20 mouse cellular contexts compared by ENCODE assay signal in the genomic region with DNA sequence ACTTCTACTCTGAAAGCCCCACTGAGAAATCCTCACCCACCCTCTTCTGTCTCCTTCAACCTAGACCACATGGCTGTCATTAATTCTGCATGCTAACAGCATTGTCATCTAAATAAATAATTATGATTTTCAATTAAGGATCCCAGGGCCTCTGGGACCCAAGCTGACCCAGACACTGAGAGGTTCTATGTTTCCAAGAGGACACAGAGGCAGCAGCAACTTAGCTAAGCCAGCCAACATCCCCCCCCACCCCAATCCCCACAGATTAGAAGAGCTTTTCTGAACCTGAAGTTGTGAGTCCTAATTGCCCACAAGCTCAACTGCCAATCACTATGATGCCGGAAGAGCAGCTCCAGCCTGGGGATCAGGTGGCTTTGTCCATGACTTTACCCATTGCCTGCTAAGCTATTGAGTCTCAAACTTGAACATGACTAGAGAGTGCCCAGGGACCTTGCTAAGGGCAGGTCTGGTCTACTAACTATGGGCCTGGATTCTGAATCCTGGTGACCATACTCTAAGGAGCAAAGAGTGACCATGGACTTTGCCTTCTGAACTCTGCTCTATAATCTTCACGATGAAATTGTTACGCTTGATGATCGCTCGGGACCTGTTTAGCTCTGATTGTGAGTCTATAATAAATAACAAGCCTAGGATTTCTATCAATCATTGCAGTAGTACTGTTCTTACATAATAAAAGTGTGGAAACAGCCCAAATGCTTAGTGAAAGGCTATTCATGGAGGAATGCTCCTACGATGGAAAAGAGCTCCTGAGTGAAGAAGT.
"Had no signal": no experiment of that assay in that cellular context is flagged by ENCODE, and none has a peak within 500 bp of the region (broad histone marks: within the 10 kb centered on the region; RNA-seq: fewer than 3 reads in every experiment).

No protein-coding gene starts in this region.

- ATAC-seq: forebrain, postnatal 0 days; hindbrain, postnatal 0 days; intestine, embryonic 16.5 days; liver, embryonic 12.5 days had no signal

- H3K9ac ChIP-seq: forebrain, postnatal 0 days; heart, embryonic 12.5 days; hindbrain, embryonic 12.5 days; hindbrain, embryonic 15.5 days; limb, embryonic 13.5 days; limb, embryonic 15.5 days; liver, embryonic 12.5 days had no signal

- H3K27ac ChIP-seq: heart, embryonic 10.5 days; hindbrain, embryonic 12.5 days; hindbrain, embryonic 15.5 days; hindbrain, postnatal 0 days; kidney, postnatal 0 days; limb, embryonic 13.5 days; limb, embryonic 15.5 days; liver, embryonic 12.5 days had no signal

- H3K4me1 ChIP-seq: heart, embryonic 10.5 days; heart, embryonic 12.5 days; hindbrain, embryonic 12.5 days; limb, embryonic 13.5 days; limb, embryonic 15.5 days; liver, embryonic 12.5 days had no signal

- H3K36me3 ChIP-seq: heart, embryonic 10.5 days; heart, embryonic 12.5 days; hindbrain, embryonic 12.5 days; hindbrain, embryonic 15.5 days; limb, embryonic 13.5 days; limb, embryonic 15.5 days; liver, embryonic 12.5 days had no signal

- H3K9me3 ChIP-seq: heart, embryonic 10.5 days; heart, embryonic 12.5 days; hindbrain, embryonic 12.5 days; hindbrain, embryonic 15.5 days; limb, embryonic 13.5 days; limb, embryonic 15.5 days had no signal

- H3K4me3 ChIP-seq: heart, embryonic 10.5 days; heart, embryonic 12.5 days; hindbrain, embryonic 12.5 days; hindbrain, embryonic 15.5 days; limb, embryonic 13.5 days; limb, embryonic 15.5 days; liver, embryonic 12.5 days had no signal

- DNase-seq: forebrain, postnatal 0 days; gastrocnemius, postnatal 14 days; gastrocnemius, postnatal 36 days; heart, adult 18-20 months; heart, postnatal 10 days; kidney, adult 11 months; kidney, postnatal 14 days; kidney, postnatal 36 days; layer of hippocampus, postnatal 36 days; left cerebral cortex, postnatal 4 days had no signal

- H3K27me3 ChIP-seq: heart, embryonic 12.5 days; hindbrain, embryonic 12.5 days; hindbrain, embryonic 15.5 days; limb, embryonic 13.5 days; limb, embryonic 15.5 days; liver, embryonic 12.5 days had no signal

- H3K4me2 ChIP-seq: heart, embryonic 12.5 days; hindbrain, embryonic 12.5 days; hindbrain, embryonic 15.5 days; limb, embryonic 13.5 days; limb, embryonic 15.5 days; liver, embryonic 12.5 days had no signal
